Mouse (Mus musculus) MEL (cell line): Measurements from ENCODE around the gene Yap1.

Experiments
- CTCF ChIP-seq, 3 experiments: IDR thresholded peaks in 2 of 3; conservative IDR thresholded peaks in 1 of 3; 2 replicates each; pipeline ENCODE4 v1.5.1; 2011 to 2012; ENCODE audit warnings: low read length in 3 of 3, low read depth in 2 of 3, mild to moderate bottlenecking in 2 of 3, improper control_type of control experiment in 1 of 3, inconsistent platforms in 1 of 3, mixed read lengths in 1 of 3, moderate library complexity in 1 of 3; ENCODE audit not compliant: control insufficient read depth in 1 of 3, insufficient read depth in 1 of 3, poor library complexity in 1 of 3, severe bottlenecking in 1 of 3
- EP300 ChIP-seq, 2 experiments: IDR thresholded peaks; 2 replicates each; pipeline ENCODE4 v1.6.1; 2011; ENCODE audit warnings: improper control_type of control experiment in 2 of 2, low read length in 2 of 2, low read depth in 1 of 2, mild to moderate bottlenecking in 1 of 2
- GABPA ChIP-seq: IDR thresholded peaks from 2 replicates; pipeline ENCODE4 v1.6.1; 2012; ENCODE audit warnings: low read depth, mild to moderate bottlenecking, inconsistent platforms, low read length, improper control_type of control experiment, moderate library complexity
- HCFC1 ChIP-seq: IDR thresholded peaks from 2 replicates; pipeline ENCODE4 v1.6.1; 2012; ENCODE audit warnings: low read depth, mild to moderate bottlenecking, inconsistent platforms, low read length, improper control_type of control experiment, moderate library complexity
- KAT2A ChIP-seq: conservative IDR thresholded peaks from 2 replicates; pipeline ENCODE4 v1.6.1; 2012; ENCODE audit warnings: low read depth, low read length, improper control_type of control experiment, inconsistent platforms
- POLR2A ChIP-seq, 2 experiments: IDR thresholded peaks; 2 replicates each; pipeline ENCODE4 v1.6.1; 2011 to 2012; ENCODE audit warnings: low read length in 2 of 2, mild to moderate bottlenecking in 2 of 2, control low read depth in 1 of 2, improper control_type of control experiment in 1 of 2, low read depth in 1 of 2, moderate library complexity in 1 of 2; ENCODE audit not compliant: control insufficient read depth in 1 of 2, insufficient read depth in 1 of 2, poor library complexity in 1 of 2
- RCOR1 ChIP-seq: IDR thresholded peaks from 2 replicates; pipeline ENCODE4 v1.6.1; 2012; ENCODE audit warnings: low read depth, mild to moderate bottlenecking, inconsistent platforms, low read length, improper control_type of control experiment
- SMC3 ChIP-seq: IDR thresholded peaks from 2 replicates; pipeline ENCODE4 v1.6.1; 2011; ENCODE audit warnings: low read depth, low read length, improper control_type of control experiment
- TCF12 ChIP-seq: IDR thresholded peaks from 2 replicates; pipeline ENCODE4 v1.6.1; 2014; ENCODE audit warnings: low read depth, mild to moderate bottlenecking, inconsistent platforms, low read length, improper control_type of control experiment, moderate library complexity
- UBTF ChIP-seq: IDR thresholded peaks from 2 replicates; pipeline ENCODE4 v1.6.1; 2012; ENCODE audit warnings: low read depth, mild to moderate bottlenecking, inconsistent platforms, low read length, improper control_type of control experiment, moderate library complexity, borderline replicate concordance; ENCODE audit not compliant: insufficient read depth
- USF1 ChIP-seq: IDR thresholded peaks from 2 replicates; pipeline ENCODE4 v1.6.1; 2014; ENCODE audit warnings: low read depth, mild to moderate bottlenecking, inconsistent platforms, low read length, improper control_type of control experiment, moderate library complexity

DNA sequence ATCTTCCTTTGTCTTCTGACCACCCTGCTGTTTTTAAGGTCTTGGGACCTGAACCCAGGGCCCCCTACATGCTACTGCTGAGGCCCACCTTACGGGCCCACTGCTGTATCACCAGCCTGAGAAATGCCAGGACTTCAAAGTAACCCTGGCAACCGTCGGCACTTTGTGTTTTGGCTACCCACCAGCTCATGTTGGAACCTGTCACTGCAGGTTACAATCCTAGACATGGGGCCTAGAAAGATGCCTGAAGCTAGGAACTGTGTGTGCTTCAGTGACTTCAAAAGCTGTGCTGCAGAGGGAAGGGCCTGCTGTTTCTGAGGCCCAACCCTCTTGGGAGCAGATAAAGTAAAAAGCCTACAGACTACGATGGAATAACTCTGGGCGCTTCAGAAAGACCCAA, 28.5 kb upstream of the Yap1 start:
- TF ChIP-seq KAT2A: no peak
- no peak for TF ChIP-seq POLR2A (IDR thresholded peaks at IDR 0.05; ENCODE audit: control insufficient read depth in 1 of 2, insufficient read depth in 1 of 2, low read depth in 1 of 2, low read length in 2 of 2, poor library complexity in 1 of 2)
- no peak for TF ChIP-seq RCOR1
- no peak for TF ChIP-seq SMC3
- no peak for TF ChIP-seq CTCF (IDR thresholded peaks at IDR 0.05 in 2 of 3, conservative IDR thresholded peaks at IDR 0.05 in 1 of 3; ENCODE audit: control insufficient read depth in 1 of 3, insufficient read depth in 1 of 3, low read depth in 2 of 3, low read length in 3 of 3, poor library complexity in 1 of 3, severe bottlenecking in 1 of 3)
- no peak for TF ChIP-seq TCF12
- no peak for TF ChIP-seq EP300 (IDR thresholded peaks at IDR 0.05; ENCODE audit: low read depth in 1 of 2, low read length in 2 of 2)
- TF ChIP-seq USF1: no peak
- no peak for TF ChIP-seq UBTF
- TF ChIP-seq HCFC1: no peak
- no peak for TF ChIP-seq GABPA
